Mouse (Mus musculus) MEL (cell line): Measurements from ENCODE around the gene Ccl12.

Experiments used
- EP300 ChIP-seq, 2 experiments: IDR thresholded peaks; 2 replicates each; pipeline ENCODE4 v1.6.1; 2011; ENCODE audit warnings: improper control_type of control experiment in 2 of 2, low read length in 2 of 2, low read depth in 1 of 2, mild to moderate bottlenecking in 1 of 2
- HCFC1 ChIP-seq: IDR thresholded peaks from 2 replicates; pipeline ENCODE4 v1.6.1; 2012; ENCODE audit warnings: low read depth, mild to moderate bottlenecking, inconsistent platforms, low read length, improper control_type of control experiment, moderate library complexity
- JUND ChIP-seq: IDR thresholded peaks from 2 replicates; pipeline ENCODE4 v1.6.1; 2011; ENCODE audit warnings: low read depth, mild to moderate bottlenecking, improper control_type of control experiment, low read length
- MAZ ChIP-seq: IDR thresholded peaks from 2 replicates; pipeline ENCODE4 v1.6.1; 2012; ENCODE audit warnings: low read depth, mild to moderate bottlenecking, inconsistent platforms, low read length, improper control_type of control experiment
- MXI1 ChIP-seq: IDR thresholded peaks from 2 replicates; pipeline ENCODE4 v1.6.1; 2011; ENCODE audit warnings: mild to moderate bottlenecking, low read depth, low read length, improper control_type of control experiment
- POLR2A ChIP-seq, 2 experiments: IDR thresholded peaks; 2 replicates each; pipeline ENCODE4 v1.6.1; 2011 to 2012; ENCODE audit warnings: low read length in 2 of 2, mild to moderate bottlenecking in 2 of 2, control low read depth in 1 of 2, improper control_type of control experiment in 1 of 2, low read depth in 1 of 2, moderate library complexity in 1 of 2; ENCODE audit not compliant: control insufficient read depth in 1 of 2, insufficient read depth in 1 of 2, poor library complexity in 1 of 2
- POLR2AphosphoS2 ChIP-seq: IDR thresholded peaks from 2 replicates; pipeline ENCODE4 v1.6.1; 2011; ENCODE audit warnings: low read length, improper control_type of control experiment
- SMC3 ChIP-seq: IDR thresholded peaks from 2 replicates; pipeline ENCODE4 v1.6.1; 2011; ENCODE audit warnings: low read depth, low read length, improper control_type of control experiment
- TCF12 ChIP-seq: IDR thresholded peaks from 2 replicates; pipeline ENCODE4 v1.6.1; 2014; ENCODE audit warnings: low read depth, mild to moderate bottlenecking, inconsistent platforms, low read length, improper control_type of control experiment, moderate library complexity
- ZKSCAN1 ChIP-seq: IDR thresholded peaks from 2 replicates; pipeline ENCODE4 v1.6.1; 2012; ENCODE audit warnings: low read depth, mild to moderate bottlenecking, inconsistent platforms, low read length, improper control_type of control experiment, moderate library complexity
- ZNF384 ChIP-seq: IDR thresholded peaks from 2 replicates; pipeline ENCODE4 v1.6.1; 2012; ENCODE audit warnings: low read depth, mild to moderate bottlenecking, inconsistent platforms, low read length, improper control_type of control experiment

- TF ChIP-seq POLR2A (IDR thresholded peaks at IDR 0.05; ENCODE audit: control insufficient read depth in 1 of 2, insufficient read depth in 1 of 2, low read depth in 1 of 2, low read length in 2 of 2, poor library complexity in 1 of 2) (no peak), MXI1 (no peak), POLR2AphosphoS2 (no peak), EP300 (IDR thresholded peaks at IDR 0.05; ENCODE audit: low read depth in 1 of 2, low read length in 2 of 2) (no peak), ZNF384 (no peak), HCFC1 (no peak), JUND (no peak), TCF12 (no peak), SMC3 (no peak), MAZ (no peak), ZKSCAN1 (no peak)
Observed at GRCm38 (mm10) chr11:82078136-82078730, 23.4 kb upstream of the Ccl12 start.
